Mouse (Mus musculus) adrenal gland, postnatal 10 days (tissue): ENCODE data around the gene Iqca. TPM values are rescaled to one million over a fixed set of nuclear protein-coding genes. Genes with fewer than 3 reads are reported as not detected.

Source experiments
- DNase-seq: peaks from one replicate; pipeline ENCODE4 v3.0.0; 2021; ENCODE audit warnings: mixed read lengths
- total RNA-seq, 2 experiments: library from RNA; stranded (reverse); gene quantifications; 2 replicates each; pipeline ENCODE4 v1.2.3; 2021

Iqca gene
- total RNA-seq, 2 experiments from 2014 or later, result not detected

DNA sequence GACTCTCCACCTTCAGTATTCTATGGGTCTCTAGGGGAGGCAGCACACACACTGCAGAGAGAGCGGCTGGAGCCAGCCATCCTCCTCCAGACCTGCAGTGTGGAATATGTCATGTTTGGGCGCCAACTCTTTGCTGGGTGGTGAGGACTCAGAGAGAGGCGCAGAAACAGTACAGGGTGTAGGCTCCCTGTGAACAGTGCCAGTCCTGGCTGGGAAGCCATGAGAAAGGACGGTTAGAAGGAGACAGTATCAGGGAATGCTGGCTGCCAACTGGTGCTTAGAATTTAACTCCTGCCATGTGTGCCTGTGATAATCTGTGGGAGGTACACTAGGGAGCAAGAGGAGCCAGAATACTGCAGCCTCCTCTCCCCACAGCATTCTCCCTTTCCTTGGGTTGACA lies 98.2 kb downstream of the Iqca start:
- DNase-seq, result no peak

DNA sequence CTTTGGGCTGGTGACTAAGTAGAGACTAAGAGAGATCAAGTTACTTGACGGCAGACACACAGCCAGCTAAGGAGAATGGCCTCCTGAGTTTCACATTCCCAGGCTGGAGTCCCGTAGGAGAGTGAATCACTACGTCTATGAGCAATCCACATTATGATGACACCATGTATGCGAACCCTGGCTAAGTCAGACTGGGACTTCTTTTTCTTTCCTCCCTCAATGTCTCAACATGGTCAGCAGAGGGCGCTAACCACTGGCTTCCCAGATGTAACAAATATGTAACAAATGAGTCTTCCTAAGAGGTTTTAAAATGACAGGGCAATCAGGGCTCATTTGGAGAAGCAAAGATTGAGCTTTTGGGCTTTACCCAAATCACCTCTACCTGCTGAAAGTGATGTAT lies 101.9 kb downstream of the Iqca start:
- DNase-seq, result peak; percentile 54

DNA sequence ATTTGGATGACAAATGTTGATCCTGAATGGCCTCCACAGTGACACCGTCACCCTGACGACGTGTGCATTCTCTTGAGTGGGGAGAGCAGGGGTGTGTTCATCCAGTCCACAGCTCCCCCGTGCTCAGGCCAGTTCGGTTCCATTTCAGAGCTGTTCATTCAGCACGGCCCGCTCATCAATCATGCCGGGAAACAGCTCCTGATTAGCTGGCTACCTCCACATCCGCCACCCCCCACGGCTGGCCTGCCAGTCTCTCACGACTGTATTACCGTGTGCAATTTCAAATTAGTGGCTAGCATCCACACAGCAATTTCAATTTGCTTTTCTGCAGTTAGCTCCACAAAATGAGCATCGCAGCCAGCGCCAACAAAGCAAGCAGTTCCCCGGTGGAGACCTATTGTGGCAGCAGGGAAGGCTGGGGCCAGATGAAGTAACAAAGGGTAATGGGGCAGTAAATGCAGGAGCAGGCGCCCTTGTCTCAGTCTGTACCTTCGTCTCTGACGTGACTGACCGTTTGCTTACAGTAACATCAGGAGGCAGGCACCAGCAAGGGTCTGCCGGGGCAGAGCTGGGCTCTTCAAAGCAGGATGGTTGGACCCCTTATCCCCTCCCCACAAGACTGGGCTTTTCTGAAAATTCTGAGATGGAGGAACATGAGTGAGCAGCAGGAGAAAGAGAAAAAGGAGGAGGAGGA lies 103.0 kb downstream of the Iqca start:
- no peak for DNase-seq

DNA sequence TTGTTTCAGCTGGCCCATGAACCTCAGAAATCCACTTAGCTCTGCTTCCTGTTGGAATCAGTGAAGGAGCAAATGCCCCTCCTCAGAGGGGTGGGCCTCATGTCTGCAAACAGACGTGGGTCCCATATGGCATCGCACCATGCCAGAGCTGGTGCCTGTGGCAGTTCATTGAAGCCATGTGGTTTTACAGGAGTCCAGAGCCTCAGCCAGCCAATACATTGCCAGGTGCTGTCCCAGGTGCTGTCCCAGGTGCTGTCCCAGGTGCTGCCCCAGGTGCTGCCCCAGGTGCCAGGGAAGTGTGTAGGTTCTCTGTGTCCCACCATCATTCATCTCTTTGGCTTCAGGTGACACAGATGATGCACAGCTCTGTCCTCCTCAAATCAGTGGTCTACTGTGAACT lies 124.9 kb downstream of the Iqca start:
- DNase-seq, result no peak

DNA sequence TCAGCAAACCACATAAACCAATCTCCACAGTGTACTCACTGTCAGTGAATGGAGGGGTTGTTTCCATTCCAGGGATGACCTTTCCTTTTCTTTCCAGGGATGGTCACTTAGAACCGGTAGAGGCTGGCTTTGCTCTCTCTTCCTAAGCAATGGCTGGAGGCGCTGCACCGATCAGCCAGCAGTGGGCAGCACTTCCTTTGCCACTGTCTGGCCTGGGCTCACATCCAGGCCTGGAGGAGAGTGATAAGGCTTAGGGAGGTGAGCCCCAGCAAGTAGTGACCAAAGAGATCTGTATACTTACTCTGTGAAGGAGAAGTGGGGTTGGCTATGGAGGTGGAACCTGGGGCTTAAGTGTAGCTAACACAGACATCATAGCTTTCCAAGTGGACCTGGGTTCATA lies 126.3 kb downstream of the Iqca start:
- peak; percentile 64 for DNase-seq

DNA sequence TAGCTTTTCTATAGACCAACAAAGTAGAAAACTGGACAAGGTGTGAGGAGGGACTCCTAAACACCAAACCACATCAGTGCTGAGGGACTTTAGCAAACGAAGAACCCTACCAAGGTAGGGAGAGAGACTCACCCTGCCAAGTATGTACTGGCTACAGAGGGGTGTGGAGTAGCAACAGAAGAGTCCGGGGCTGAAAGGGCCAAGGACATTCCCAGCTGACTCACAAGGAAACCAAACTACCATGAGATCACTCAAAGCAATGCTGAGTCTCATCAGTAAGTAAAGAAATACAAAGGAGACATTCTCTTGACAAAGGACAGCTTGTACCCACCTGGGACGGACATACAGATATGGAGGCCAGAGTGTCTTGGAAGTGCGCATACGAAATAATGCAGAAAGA lies 132.9 kb downstream of the Iqca start:
- DNase-seq, result peak; percentile 11

DNA sequence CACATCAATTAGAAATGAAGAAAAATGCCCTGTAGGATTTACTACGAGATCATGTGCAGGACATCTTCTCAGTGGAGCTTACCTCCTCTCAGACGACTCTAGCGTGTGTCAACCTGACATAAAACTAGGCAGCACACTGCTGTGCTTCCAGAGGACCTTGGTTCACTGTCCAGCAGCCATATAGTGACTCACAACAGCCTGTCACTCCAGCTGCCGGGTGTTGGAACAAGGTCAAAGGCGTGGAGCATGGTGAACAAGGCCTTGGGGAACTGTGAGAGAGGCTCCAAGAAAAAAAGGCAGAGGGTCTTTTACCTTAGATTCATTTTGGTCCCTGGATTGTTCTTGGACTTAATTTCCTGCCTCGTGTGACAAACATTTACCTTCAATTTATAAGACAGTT lies 135.1 kb downstream of the Iqca start:
- DNase-seq, result peak; percentile 73

DNA sequence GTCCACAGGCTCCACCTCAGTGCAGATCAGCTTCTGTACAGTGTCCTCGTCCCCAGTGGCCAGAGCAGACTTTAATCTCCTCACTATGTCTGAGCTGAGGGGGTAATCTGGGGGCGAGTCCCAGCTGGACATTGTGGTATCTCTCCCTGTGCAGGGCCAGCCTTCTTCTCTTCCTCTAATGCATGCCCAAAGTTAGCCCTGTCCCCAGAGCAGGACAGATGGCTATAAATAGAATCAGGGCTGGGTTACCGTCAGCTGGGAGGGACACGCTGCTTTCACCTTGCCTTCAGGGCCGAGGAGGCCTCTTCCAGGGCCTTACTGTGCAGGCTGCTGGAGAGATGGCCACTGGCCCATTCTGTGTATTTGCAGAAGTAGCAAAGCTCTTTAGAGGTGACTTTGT lies 138.8 kb downstream of the Iqca start, which contains the start of gene Asb18:
Asb18 (minus strand) TSS at position 221 of the 400 bp plus-strand sequence.
- DNase-seq, result no peak

DNA sequence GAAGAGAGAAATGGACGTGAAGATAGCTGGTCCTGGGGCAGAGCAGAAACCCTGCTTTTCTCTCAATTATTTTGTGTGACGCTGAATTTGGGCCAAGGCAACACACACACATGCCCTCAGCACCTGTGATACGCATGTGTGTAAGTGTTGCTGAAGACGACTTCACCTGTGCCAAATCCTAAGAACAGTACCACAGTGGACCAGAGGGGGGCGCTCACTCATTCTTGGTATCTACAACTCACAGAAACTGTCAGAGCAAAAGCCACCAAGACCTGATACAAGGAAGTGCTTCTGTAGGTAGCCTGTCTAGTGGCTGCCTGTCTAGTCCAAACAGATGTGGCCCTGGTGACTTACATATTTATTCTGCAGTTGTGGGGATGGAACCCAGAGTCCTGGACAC lies 139.9 kb downstream of the Iqca start:
- no peak for DNase-seq

DNA sequence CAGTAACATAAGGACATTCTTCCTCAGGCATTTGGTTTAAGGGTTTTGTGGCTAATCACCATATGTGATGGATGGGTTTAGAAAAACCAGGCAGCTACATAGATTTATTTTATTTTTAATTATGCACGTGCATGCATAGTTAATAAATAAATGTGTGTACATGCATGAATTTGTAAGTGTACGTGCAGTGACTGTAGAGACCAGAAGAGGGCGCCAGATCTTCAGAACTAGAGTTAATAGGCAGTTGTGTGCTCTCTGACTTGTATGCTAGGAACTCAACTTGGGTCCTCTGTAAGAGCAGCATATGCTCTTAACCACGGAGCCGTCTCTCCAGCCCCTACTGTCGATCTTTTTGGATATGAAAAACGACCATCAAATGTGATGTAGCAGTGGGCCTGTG lies 140.4 kb downstream of the Iqca start:
- DNase-seq, result no peak

DNA sequence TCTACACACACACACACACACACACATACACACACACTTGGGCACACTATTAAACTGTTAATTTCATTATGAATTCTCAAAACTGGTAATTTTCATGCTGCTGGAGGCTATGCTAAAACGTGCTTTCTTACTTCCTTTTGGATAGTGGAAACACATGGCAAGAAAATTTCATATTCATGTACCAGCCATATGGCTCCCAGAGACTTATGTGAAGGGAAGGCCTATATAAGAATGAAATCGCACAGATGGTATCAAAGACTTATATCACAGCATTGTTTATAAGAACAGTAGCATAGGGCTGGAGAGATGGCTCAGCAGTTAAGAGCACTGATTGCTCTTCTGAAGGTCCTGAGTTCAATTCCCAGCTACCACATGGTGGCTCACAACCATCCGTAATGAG lies 141.0 kb downstream of the Iqca start:
- no peak for DNase-seq

DNA sequence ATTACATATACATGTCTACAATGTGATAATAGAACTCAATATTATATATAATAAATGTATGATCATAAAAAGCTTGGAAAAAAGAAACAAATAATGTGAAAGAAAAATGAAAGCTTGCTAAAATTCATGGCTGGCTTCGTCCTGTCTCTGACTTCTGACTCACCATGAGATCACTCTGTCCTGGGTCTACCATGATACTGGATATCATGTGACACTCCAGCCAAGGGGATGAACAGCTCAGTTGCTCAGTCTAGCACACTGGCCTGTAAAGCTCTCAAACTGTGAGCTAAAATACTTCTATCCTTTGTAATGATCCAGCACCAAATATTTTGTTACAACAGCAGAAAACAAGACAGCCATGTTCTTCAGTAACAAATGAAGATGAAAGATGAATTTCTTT lies 143.1 kb downstream of the Iqca start:
- DNase-seq, result no peak

DNA sequence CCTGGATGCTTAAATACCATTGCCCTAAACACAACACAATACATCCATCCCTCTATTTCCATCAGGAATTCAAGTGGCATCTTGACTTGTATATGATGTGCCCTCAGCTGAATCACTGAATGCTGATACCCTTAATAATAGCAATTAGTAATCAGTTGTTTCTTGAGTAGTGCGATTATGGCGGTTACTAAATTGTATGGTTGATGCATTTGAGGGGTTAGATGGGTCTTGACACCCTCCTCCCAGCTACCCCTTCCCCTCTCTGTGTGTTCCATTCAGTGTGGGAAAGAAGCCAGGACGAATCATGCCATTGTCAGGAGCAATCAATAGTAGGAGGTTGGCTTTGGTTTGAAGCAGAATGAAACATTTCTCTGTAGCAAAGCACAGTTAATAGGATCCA lies 144.0 kb downstream of the Iqca start:
- DNase-seq, result no peak

DNA sequence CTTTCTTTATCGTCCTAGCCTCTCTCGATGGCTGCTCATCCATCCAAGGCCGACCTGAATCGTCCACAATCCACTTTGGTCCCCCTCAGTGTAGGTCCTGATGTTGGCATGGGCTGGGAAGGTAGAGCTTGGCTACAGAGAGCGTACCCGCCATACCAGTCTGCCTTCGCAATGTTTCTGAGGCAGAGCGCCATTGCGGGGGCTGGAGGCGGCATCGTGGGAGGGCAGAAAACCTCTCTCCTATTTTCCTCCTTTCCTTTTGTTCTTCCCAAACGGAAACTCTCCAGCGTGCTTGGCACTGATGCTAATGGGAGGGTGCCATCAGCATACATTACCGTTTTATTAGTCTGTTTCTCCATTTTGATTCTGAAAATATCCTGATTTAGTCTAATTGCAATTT lies 146.5 kb downstream of the Iqca start:
- DNase-seq, result no peak

DNA sequence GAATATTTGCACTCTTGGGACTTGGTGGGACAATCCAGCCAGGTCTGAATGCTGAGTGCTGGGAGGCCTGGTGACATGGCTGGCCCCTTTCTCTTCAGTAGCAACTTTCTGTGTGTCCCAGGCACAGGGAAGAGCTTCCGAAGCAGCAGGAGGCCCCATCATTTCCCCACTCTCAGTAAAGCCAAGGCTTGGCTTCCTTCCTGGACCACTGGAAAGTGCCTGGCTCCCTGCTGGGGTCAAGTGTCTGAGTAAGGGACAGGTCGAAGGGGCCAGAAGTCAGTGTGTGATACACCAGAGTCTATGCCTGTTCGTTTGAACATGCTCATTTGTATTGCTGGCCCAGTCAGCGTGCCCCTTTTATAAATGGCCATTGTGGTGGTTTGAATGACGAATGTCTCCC lies 152.2 kb downstream of the Iqca start:
- no peak for DNase-seq

DNA sequence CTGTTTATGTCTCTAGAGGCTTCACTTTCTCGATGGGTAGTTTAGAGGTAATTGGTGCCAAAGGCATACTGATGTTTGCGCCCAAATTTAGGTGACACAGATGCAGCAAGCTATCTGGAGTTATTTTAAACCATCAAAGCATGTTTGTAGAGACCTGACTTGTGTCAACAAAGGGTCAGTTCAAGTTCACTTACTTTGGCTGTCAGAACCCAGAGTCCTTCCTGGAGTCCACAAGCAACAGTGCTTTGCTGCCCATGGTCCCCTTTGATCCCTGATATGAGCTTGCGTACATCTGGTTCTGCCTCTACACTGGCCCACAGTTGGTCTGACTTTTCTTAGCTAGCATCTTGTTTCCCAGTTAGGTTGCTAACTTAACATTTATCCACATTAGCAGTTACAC lies 153.3 kb downstream of the Iqca start:
- DNase-seq, result no peak

DNA sequence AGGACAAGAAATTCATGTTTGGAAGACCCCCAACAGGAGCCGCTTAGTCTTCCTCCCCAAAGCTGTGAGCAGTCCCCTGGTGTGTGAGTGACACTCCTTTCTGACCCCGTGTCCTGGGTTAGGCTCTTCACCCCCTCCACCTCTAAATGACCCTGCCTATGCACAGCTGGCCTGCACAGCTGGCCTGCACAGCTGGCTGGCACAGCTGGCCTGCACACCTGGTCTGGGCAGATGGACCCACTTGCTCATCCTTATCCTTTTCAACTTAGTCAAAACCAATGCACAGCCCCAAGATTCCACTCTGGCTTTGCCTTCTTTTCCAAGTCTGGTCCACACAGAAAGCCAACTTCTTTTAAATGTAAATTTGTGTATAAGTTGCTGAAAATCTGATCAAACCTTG lies 154.5 kb downstream of the Iqca start:
- DNase-seq, result no peak

DNA sequence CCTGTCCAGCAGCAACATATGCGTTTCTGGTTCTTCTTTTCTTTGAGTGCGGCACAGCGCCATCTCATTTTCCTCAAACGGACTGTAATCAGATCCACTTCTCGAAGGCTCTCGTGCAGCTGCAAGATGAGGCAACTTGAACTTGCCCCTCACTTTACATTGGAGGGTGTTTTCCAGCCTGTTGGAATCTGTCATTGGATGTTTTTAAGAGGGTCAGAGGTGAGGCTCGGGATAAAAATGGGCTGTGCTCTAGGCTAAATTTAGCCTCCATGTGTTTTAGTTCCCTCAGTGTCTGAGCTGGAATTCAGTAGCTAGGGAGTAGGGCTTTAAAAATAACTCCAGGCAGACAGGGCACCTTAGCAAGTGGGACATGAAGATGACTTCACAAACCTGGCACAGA lies 155.1 kb downstream of the Iqca start:
- DNase-seq, result no peak

DNA sequence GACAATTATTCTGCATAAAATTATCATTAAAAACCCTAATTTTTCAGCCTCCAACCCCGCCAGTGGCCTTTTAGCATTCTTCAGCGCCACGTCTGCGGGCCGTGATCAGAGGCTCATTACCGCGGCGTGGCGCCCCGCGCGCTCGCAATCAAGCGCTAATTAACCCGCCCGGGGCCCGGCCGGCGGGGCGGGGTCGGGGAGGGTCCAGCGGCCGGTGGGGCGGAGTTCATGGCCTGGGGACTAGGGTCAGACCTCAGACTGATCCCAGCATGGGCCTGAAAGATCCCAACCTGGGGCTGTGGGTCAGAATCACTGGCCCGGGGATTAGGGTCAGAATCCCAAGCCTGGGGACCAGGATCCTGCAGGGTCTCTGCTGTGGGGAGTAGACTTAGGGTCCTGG lies 160.9 kb downstream of the Iqca start:
- no peak for DNase-seq

Other genes with a start within 250 kb of the Iqca start
- not detected for gene Gbx2, start 222.2 kb downstream of the Iqca start, total RNA-seq
- 1 to 10 TPM in 1 of 2 experiments, not detected in 1; 1.5 TPM for gene Asb18, start 138.7 kb downstream of the Iqca start, total RNA-seq
- gene Ackr3, start 50.6 kb upstream of the Iqca start, total RNA-seq, result 10 to 100 TPM; 26.3 to 60.8 TPM